Mouse (Mus musculus) layer of hippocampus, postnatal 25 days (tissue): ENCODE data around the gene Kremen1. TPM values are rescaled to one million over a fixed set of nuclear protein-coding genes. Genes with fewer than 3 reads are reported as not detected.

Experiments used
- DNase-seq, 2 experiments: peaks; one replicate each; pipeline ENCODE4 v3.0.0; 2022; ENCODE audit warnings: mixed read lengths in 2 of 2, low spot score in 1 of 2; ENCODE audit errors: extremely low spot score in 1 of 2
- total RNA-seq, 2 experiments: library from RNA; stranded (reverse); gene quantifications; 2 replicates each; pipeline ENCODE4 v1.2.3; 2021

Kremen1 gene
- total RNA-seq, 2 experiments from 2014 or later: 13.0 to 14.3 TPM

DNA sequence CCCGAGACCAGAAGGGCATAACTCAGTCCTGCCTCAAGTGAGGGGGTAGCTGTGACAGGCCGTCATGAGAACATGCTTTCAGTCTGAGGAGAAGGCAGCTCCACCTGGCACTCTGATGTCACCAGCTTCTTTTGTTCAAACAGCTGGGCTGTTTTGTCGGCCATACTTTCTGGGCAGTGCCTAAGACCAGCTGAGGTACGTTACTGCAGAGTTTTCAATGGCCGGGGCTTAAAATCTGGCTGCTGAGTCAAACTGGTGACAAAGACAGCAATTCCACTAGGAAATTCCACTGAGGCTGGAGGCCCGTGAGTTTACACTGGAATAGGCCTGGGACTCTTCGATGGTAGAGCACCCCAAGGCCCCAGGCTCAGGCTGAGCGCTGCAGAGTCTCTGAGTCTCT is 84.7 kb downstream of the Kremen1 start:
- no peak for DNase-seq

DNA sequence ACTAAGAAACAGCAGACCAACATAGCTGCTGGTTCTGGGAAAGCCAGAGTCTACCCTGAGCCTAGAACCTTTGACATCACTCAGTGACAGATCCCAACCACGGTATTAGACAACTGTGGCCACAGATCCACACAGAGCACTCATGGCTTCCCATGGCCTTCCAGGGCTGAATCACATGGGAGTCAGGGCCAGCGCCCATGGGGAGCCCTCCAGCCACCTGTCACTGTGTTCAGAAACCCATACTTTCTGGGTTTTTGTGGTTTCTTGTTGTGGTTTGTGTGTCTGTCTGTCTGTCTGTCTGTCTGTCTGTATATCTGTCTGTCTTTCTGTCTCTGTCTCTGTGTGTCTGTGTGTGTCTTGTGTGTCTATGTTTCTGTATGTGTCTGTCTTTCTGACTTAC is 85.5 kb downstream of the Kremen1 start:
- no peak for DNase-seq

DNA sequence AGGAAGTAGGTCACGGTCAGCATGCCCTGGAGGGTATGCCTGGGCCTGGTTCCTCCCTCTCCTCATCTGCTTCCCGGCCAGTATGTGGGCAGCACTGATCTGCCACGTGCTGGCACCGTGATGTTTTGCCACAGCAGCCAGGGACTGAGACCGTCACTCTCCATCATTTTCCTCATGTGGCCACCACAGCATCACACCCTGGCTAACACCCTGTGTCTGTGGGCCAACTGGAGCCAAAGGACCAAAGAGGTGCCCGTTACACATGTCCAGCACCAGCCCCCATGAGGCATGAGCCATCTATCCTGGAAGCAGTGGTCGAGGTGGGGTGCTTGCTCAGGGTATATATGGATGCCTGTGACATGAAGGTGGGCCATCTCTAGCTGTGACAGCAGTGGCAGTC is 86.2 kb downstream of the Kremen1 start:
- no peak for DNase-seq

DNA sequence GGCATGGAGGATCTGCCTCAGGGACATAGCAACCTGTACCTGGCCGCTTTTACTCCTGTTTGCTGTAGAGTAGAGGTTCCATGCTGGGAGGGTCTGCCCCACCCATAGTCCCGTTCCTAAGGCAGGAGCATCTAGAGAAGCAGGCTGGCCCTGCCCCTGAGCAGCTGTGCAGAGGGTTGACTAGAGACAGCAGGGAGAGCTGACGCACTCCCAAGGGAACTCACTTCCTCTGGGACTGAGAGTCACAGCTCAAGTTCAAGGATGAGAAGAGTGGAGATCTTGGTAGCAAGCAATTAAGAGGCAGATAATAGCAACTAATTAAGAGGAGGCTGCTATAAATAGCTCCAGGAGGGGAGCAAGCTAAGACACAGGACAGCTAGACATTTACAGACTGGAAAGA is 88.5 kb downstream of the Kremen1 start:
- DNase-seq: no peak

DNA sequence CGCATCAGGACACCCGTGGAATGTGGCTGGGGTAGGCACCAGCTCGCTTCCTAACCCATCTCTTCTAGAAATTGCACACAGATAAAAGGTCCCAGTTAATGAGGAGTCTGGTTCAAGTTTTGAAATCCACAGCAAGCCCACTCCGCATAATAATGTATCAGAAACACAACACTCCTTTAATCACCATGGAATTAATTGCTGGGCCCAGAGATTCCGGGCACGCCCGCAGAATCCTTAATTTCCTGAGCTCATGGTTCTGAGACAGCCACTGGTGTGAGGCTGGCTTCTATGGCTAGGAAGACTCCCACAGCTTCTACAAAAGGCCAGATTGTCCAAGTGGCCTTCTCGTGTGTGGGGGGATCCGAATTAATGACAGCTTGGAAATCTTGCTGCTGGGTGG is 94.0 kb downstream of the Kremen1 start:
- DNase-seq: no peak

DNA sequence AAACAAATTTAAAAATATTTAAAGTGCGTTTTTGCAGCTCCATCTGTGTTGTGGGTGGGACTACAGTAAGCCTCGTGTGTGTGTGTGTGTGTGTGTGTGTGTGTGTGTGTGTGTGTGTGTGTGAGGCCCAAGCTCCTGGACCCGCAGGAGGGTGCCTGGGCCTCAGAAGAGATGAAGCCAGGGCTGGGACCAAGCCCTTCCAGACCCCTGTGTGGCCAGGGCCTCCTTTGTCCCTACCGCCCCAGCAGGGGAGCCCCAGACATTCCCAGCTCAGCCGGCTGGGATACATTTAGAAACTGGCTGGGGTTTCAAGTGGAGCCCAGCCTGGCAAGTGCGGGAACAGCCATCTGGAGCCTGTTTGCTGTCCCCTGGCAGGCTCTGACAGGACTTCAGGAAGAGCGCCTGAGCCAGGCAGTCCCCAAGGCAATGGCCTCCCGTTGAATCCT is 95.9 kb downstream of the Kremen1 start:
- peak; percentile 45 to 66 for DNase-seq

DNA sequence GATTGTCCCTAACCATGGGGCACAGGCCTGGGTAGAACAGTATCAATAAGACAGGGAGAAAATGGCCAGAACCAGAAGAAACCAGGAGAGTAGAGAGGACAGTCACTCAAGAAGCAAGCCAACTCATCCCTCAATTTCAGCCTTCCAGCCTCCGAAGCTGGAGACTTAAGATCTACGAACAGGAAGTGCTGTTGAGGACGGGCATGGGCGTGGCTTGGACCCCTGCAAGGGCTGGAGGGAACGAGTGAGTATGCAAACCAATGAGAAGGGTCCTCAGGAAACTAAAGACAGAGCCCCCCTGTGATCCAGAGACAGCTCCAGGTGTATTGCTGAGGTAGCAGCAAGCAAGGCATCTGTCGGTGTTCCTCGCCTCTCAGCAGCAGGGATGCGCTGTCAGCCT is 97.0 kb downstream of the Kremen1 start:
- no peak for DNase-seq

DNA sequence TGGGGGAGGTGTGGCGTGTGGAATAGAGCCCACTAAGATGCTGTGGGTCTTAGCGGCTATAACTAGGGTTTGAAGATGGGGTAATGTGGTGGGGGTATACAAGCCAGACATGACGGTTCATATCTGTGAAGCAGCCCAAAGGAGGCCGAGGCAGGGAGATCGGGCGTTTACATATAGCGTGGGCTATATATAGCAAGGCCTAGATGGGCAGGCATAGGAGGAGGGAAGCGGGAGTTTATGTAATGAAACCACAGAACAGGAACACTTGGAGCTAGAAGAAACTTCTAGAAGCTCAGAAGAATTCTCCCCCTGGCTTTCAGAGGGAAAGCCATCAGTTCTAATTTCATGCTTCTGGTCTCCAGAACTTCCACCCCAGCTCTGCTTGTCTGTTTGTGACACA is 97.9 kb downstream of the Kremen1 start:
- DNase-seq: no peak

DNA sequence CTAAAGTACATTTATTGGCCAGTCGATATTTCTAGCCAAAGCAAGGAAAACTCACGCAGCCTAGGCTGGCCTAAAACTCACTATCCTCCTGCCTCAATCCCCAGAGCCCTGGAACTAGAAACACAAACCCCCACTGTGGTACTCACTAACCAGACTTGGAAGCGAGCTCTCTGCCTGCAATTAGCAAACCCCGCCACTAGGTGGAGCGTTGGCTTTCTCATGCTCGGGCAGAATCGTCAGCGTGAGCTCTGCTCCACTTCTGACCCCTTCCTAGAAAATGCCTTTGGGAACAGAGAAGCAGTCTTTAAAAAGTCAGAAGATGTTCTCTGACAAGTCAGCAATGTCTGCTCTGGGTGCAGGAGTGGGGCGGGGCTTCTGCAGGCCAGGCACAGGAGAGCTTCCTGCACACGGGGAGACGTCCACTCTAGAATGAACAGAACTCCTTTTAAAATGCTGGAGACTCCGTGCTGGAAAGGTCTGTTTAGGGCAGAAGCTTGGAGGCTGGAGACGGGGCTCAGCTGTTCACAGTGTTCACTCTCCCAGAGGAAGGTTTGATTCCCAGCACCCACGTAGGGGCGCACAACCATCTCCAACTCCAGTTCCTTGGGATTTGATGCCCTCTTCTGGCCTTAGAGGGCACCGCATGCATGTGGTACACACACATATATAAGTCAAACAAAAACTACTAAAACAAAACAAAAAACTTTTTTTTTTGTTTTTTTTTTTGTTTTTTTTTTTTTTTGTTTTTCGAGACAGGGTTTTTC is 100.5 kb downstream of the Kremen1 start:
- DNase-seq: peak in 1 of 2 experiments; percentile 55

DNA sequence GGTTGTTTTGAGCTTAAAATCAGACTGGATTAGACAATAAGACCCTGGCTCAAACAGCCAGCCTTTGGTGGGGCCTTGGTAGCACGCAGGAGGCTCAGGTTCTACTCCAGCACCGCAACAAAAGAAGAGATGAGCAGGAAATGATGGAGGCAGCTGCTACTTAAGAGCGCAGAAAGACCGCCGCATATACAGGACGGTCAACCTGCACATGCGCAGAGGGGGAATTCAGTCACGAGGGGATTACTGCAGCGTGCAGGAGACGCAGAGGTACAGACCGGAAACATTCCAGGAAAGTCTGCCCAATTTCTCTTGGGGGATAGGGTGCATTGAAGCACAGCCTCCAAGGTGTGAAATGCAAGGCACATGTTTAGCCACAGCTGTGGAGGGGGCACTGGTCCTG is 103.3 kb downstream of the Kremen1 start:
- no peak for DNase-seq

DNA sequence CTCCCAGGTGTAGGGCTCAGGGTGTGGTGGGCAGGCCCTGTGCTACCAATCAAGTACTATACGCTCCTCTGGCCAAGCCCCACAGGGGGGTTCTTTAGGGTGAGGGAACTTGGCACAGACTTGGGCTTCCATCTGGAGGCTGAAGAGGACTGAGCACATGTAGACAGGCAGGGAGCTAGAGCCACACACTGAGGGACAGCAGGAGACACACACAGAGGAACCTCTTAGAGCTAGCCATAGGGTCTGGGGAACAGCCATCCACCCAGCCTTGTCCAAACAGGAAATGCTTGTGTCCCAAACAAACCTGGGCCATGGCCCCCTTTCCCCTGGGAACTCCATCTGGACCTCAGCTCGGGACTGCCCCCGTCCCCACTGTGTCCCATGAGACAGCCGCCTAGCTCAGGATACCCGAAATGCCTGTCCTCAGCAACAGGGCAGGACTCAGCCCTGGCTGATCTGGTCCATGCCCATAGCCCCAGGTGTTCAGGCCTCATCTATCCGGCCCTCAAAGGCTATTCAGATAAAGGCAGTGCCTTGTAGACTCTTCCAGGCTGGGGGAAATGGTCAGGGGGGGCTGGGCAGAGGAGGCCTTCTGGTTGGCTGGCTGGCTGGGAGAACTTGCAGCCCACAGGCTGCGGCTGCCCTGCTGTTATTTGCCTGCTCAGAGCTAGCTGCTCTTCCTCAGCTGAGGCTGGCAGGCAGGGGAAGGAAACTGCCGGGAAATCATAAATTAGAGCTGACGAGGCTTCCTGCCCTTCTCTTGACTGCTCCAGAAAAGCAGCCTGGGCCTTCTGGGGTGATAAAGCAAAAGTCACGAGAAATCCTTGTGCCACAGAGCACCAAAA is 106.2 kb downstream of the Kremen1 start:
- DNase-seq: no peak

DNA sequence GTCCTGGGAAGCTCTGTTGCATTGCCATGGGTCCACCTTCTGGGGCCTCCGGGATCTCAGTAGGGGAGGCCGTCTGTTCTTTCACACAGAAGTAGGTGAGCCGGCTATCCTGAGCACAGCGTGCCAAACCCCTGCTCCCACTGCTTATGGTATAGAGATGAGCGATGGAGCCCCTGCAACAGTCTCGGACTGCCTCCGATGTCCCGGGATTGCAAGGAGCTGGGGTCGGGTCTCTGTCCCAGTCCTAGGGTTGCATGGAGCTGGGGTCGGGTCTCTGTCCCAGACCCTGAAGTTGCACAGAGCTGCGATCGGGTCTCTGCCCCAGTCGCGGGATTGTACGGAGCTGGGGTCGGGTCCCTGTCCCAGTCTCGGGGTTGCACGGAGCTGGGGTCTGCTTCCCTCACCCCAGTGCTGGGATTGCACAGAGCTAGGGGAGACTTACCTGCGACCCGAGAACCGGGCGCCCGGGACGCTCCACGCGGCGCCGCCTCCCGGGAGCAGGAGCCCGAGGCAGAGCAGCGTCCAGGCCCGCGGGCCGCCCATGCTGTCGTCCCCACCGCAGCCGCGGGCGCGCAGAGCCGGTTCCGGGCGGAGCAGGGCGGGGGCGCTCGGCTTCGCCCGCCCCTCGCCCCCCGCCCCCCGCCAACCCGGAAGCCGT is 109.5 kb downstream of the Kremen1 start, which contains the start of gene Emid1:
Emid1 (minus strand) TSS at position 578 of the 658 bp plus-strand sequence.
- no peak for DNase-seq

DNA sequence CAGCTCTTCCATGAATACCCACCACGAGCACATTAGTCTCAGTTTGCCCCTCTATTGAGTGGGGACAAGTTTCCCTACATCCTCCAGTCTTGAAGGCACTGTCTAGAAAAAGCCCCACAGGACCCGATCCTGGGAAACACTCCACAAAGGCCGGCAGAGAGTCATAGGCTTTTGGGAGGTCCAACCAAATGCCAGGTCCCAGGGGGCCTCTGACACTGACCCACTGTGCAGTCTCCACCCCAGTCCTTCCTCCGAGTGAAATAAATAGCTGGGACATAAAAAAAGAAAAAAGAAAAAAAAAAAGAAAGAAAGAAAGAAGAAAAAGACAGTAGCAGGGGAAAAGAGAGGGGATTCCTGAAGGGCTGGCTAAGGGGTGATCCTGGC is 110.1 kb downstream of the Kremen1 start:
- no peak for DNase-seq

DNA sequence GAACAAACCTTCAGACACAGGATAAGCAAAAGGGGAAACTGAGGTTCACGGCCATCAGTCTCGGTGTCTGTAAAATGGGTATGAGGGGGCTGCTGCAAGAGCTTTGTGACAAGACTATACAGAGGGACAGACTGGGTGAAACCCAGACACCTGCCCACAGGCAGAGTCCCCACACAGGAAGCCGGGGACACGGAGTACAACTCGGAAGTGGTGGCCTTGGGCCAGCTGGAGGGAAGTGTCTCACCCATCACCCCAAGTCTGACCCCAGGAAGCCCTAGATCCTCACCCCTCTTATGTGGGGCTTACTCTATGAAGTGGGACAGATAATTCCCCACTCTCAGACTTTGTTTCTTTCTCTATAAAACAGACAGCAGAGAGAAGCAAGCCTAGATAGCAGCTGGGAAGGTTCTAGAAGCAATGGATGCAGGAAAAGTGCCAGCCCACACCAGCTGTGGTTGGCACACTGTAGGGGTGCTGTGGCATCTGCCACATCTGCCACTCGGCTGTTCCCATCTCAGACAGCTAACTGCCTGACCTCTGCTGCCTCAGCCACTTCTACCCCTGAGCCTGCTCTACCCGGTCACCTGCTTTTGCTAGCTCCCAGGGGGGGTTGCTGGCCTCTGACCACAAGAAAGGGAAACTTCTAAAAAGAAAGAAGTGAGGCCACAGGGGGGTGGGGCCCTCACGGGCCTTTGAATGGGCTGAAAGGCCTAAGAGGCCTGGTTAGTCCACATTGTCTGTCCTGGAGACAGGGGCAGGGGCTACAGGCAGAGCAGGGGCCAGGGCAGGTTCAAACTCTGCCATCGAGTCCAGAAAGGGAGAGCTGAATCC is 110.7 kb downstream of the Kremen1 start:
- DNase-seq: no peak

DNA sequence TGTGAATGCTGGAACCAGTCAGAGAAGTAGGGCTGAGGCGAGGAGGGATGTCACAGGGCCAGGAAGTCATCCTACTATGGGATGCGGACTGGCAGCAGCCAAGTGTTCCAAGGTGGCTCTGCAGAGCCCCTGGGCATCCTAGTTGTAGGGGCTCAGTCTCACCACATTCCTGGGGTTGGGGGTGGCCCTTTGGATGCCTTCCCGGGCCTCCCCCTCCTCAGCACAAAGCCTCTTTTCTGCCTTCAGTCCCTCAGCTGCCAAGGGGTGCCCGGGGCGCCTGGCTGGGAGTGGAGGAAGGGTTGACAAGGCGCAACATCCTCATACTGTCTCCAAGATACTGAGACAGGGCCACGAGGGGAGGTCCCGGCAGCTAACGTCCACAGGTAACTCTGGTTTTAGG is 111.4 kb downstream of the Kremen1 start:
- DNase-seq: no peak

DNA sequence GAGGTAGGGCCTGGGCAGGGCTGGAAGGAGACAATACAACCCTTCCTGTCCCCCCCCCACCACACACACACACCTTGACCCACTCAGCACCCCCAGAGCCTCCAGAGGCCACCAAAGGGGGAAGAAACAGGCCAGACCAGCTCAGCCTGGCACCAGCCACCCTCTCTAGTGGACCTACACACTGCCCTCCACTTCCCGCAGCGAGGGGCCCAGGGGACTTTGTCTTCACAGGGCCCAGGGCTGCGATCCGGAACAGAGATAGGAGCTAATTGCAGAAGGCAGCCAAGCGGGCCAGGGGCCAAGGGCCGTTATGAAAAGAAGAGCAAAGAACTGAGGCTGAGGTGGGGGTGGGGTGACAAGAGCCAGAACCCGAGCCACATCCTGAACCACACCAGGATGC is 112.1 kb downstream of the Kremen1 start:
- DNase-seq: no peak

DNA sequence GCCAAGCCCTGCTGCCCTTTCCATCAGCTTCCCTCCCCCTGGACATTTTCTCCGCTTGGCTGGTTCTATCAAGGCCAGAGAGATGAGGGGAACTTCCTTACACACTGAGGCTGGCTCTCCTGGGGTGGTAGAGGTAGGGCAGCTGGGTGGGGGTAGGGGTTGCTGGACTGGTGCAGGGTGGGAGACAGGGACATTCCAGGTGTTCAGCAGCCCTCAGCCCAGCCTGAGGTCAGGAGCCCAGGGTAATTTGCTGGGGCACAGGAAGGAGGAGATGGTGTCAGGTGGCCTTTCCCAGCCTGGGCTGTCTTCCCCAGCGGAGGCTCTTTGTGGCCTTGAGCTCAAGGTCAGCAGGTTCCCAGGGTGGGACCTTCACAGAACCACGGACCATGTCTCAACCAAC is 115.8 kb downstream of the Kremen1 start:
- DNase-seq: no peak

DNA sequence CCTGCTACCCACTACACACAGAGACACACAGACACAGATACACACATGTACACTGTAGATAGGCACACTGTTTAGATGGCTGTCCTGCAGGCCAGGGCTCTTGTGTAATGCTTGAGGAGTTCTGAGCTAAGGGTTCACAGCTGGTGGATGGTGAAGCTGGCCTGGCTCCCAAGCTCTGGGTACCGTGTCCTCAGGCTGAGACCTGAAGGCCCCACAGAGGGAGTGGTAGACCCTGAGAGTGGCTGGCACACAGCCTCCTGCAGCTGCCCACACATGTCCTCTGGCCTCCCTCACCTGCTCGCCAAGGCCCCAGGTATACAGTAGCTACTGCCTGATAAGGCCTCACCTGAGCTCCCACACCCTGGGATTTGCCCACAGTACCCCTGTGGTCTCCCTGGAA is 119.4 kb downstream of the Kremen1 start:
- DNase-seq: no peak
